Mouse (Mus musculus) layer of hippocampus, postnatal 36 days (tissue): ENCODE results near the gene Olfr1138. TPM values are rescaled to one million over a fixed set of nuclear protein-coding genes. Genes with fewer than 3 reads are reported as not detected.

Source experiments
- DNase-seq, 2 experiments: peaks; one replicate each; pipeline ENCODE4 v3.0.0; 2022
- total RNA-seq, 2 experiments: library from RNA; stranded (reverse); gene quantifications; 2 replicates each; pipeline ENCODE4 v1.2.3; 2021

Gene Olfr1138
- total RNA-seq, result not detected

GRCm38 (mm10) chr2:87739878-87740277 is at the start of gene Olfr1138:
Olfr1138 (minus strand) TSS chr2:87739978.
- DNase-seq, result no peak

- no peak for DNase-seq
Observed at GRCm38 (mm10) chr2:87779183-87779582, 39.4 kb upstream of the Olfr1138 start, which contains the start of gene Olfr152. Olfr152 (plus strand) TSS chr2:87779483.

- DNase-seq, result no peak
Observed at GRCm38 (mm10) chr2:87776143-87776542, 36.4 kb upstream of the Olfr1138 start.

GRCm38 (mm10) chr2:87753891-87754290 is 14.1 kb upstream of the Olfr1138 start, which contains the start of gene Olfr1141:
Olfr1141 (minus strand) TSS chr2:87753991.
- no peak for DNase-seq

GRCm38 (mm10) chr2:87743452-87743851 is 3.7 kb upstream of the Olfr1138 start, which contains the start of gene Olfr1140:
Olfr1140 (plus strand) TSS chr2:87743752.
- DNase-seq, result no peak

- no peak for DNase-seq
Observed at GRCm38 (mm10) chr2:87713079-87713478, 26.7 kb downstream of the Olfr1138 start, which contains the start of gene Olfr1137. Olfr1137 (minus strand) TSS chr2:87713179.

- DNase-seq, result no peak
Observed at GRCm38 (mm10) chr2:87693847-87694246, 45.9 kb downstream of the Olfr1138 start, which contains the start of gene Olfr1136. Olfr1136 (minus strand) TSS chr2:87693947.

Other genes with a start within 250 kb of the Olfr1138 start
- gene Pramel7, start 242.9 kb downstream of the Olfr1138 start, total RNA-seq, result not detected
- not detected for gene Pramel6, start 233.4 kb downstream of the Olfr1138 start, total RNA-seq
- not detected for gene Olfr153, start 208.2 kb downstream of the Olfr1138 start, total RNA-seq
- not detected for gene Olfr1128, start 194.4 kb downstream of the Olfr1138 start, total RNA-seq
- not detected for gene Olfr1129, start 166.1 kb downstream of the Olfr1138 start, total RNA-seq
- not detected for gene Olfr1130, start 133.8 kb downstream of the Olfr1138 start, total RNA-seq
- not detected for gene Olfr1131, start 112.9 kb downstream of the Olfr1138 start, total RNA-seq
- gene Olfr1132, start 102.4 kb downstream of the Olfr1138 start, total RNA-seq, result not detected
- gene Olfr1133, start 92.6 kb downstream of the Olfr1138 start, total RNA-seq, result not detected
- not detected for gene Olfr1134, start 81.5 kb downstream of the Olfr1138 start, total RNA-seq
- not detected for gene Olfr1135, start 66.3 kb downstream of the Olfr1138 start, total RNA-seq
- gene Olfr1136, start 46.0 kb downstream of the Olfr1138 start, total RNA-seq, result not detected
- not detected for gene Olfr1137, start 26.8 kb downstream of the Olfr1138 start, total RNA-seq
- not detected for gene Olfr1140, start 3.8 kb upstream of the Olfr1138 start, total RNA-seq
- not detected for gene Olfr1141, start 14.0 kb upstream of the Olfr1138 start, total RNA-seq
- not detected for gene Olfr152, start 39.5 kb upstream of the Olfr1138 start, total RNA-seq
- not detected for gene Olfr1143, start 60.6 kb upstream of the Olfr1138 start, total RNA-seq
- not detected for gene Olfr1145, start 69.8 kb upstream of the Olfr1138 start, total RNA-seq
- not detected for gene Olfr1148, start 90.6 kb upstream of the Olfr1138 start, total RNA-seq
- gene Olfr1150-ps1, start 104.0 kb upstream of the Olfr1138 start, total RNA-seq, result not detected
- not detected for gene Olfr1151, start 115.9 kb upstream of the Olfr1138 start, total RNA-seq
- gene Olfr1152, start 126.5 kb upstream of the Olfr1138 start, total RNA-seq, result not detected
- not detected for gene Olfr1153, start 155.0 kb upstream of the Olfr1138 start, total RNA-seq
- gene Olfr1154, start 165.2 kb upstream of the Olfr1138 start, total RNA-seq, result not detected
- not detected for gene Olfr1155, start 205.2 kb upstream of the Olfr1138 start, total RNA-seq
- under 1 TPM in 1 of 2 experiments, not detected in 1; 0.10 TPM for gene Olfr1156, start 213.1 kb upstream of the Olfr1138 start, total RNA-seq
- not detected for gene Olfr1157, start 228.3 kb upstream of the Olfr1138 start, total RNA-seq
- gene Olfr74, start 234.7 kb upstream of the Olfr1138 start, total RNA-seq, result not detected